Mouse (Mus musculus) mesoderm, embryonic 11.5 days (tissue): ENCODE data around the gene Fkbp6.
A peak's percentile ranks its signal among the peaks of the same experiment; 100 is the strongest.

ENCODE experiments used
- DNase-seq: peaks from one replicate; pipeline ENCODE4 v3.0.0-alpha.2; 2012; ENCODE audit warnings: low read depth, low spot score

Fkbp6 gene

DNA sequence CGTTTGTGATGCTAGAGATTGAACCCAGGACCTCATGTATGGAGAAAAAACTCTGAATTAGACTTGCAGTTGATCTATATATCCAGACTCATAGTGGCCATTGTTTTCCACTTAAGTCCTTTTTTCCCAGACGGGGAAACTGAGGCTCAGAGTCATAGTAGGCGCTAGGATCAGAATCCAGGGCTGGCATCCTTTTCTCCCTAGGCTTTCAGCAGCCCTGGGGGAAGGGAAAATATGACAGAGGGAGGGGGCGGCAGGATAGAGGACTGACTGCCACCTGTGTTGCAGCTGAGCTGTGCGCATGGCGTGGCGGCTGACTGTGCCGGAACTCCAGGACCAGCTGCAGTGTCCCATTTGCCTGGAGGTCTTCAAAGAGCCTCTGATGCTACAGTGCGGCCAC lies 3.2 kb upstream of the Fkbp6 start, which contains the start of gene Trim50:
Gene Trim50 (plus strand): TSS at position 301 of the 400 bp plus-strand sequence.
- no peak for DNase-seq

GRCm38 (mm10) chr5:135351606-135352005 lies 1.8 kb upstream of the Fkbp6 start:
- no peak for DNase-seq

DNA sequence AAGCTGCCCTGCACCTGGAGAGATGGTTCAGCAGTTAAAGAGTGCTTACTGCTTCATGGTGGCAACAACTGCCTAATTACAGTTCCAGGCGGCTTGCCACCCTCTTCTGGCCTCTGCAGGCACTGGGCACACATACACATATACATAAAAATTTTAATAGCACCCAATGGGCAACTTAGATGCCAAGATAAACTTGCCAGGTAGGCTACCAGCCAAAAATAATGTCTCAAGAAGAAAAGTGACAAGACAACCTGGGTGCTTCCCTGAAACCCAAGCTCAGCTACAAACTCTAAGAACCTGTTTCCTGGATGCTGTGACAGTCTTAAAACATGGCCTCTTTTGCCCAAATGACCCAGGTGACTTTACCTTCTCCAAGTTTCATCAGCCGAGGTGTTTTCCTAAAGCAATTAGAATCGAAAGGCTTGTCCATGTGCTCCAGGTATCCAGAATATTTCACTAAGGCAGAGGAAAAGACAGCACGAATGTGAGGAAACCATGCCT lies 2.3 kb downstream of the Fkbp6 start:
- no peak for DNase-seq

GRCm38 (mm10) chr5:135346430-135346829 lies 3.4 kb downstream of the Fkbp6 start:
- no peak for DNase-seq

GRCm38 (mm10) chr5:135345989-135346388 lies 3.9 kb downstream of the Fkbp6 start:
- DNase-seq, result no peak

DNA sequence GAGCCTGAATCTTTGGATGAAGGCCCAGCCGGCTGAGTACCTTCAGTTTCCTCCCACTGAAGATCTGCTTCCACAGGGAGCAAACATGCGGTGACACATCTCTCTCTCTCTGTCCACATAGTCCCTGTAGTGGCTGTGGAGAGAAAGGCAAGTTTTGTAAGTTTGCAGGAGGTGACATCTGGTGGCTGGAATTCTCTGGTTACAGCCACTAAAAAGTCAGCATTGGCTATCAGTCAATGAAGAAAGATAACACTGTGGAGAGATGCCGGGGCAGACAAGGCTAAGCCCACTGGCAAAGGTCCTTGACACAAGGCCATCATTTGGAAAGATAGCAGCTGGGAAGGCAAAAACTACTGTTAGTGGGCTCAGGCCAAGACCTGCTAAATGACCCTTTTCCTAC lies 12.3 kb downstream of the Fkbp6 start:
- no peak for DNase-seq

GRCm38 (mm10) chr5:135331161-135331560 lies 18.7 kb downstream of the Fkbp6 start:
- no peak for DNase-seq

DNA sequence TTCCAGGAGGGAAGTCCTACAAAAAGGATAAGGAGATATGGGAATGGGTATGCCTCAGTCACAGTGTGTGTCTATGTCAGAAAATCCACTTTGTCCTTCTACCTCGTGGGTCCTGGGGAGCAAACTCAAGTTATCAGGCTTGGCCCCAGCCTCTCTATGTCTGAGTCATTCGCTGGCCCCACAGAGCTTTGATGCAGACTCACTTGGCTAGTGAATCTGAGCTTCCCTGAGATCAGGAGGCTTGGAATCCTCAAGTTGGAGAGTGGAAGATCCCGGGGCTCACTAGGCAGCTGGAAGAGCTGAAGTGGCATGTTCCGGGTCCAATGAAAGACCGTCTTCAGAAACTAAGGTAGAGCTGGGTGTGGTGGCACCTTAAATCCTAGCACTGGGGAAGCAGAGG lies 19.6 kb downstream of the Fkbp6 start:
- DNase-seq, result no peak

- DNase-seq, result no peak
These were observed 20.4 kb downstream of the Fkbp6 start for GRCm38 (mm10) chr5:135329471-135329870.

- DNase-seq, result no peak
These were observed 23.7 kb downstream of the Fkbp6 start for GRCm38 (mm10) chr5:135326121-135326659.

DNA sequence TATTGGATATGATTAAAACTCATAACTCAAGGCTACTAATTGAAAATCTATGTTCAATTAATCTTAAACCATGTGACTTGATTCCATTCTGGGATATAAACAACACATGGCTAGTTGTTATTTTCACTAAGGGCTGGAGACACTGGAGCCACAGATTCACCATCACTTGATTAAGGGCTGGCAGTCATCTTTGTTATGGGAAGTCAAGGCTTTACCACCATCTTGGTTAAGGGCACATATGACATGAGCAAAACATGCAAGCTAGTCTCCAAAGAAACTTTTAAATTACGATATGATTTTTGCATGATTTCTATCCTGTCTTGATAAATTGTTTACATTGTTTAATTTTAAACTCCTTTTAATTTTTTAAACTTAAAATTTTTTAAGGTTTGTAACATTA lies 27.6 kb downstream of the Fkbp6 start:
- no peak for DNase-seq

DNA sequence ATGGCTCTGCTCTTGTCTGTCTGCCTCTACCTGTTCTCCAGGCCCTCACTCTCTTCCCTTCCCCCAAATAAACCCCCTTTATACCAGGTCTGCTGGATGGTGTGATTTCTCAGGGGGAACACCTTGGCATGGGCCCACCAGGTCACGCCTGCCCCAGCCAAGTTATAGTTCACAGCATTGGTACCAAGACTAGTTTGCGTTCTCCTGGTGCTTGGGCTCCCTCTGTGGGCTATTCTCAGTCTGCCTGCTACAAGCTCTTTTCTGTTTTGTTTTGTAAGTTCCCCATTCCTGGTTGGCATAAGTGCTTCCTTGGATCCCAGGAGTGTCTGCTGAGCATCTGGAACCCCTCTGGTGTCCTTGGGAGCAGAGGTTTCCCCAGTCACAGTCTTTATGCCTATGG lies 30.0 kb downstream of the Fkbp6 start:
- no peak for DNase-seq

DNA sequence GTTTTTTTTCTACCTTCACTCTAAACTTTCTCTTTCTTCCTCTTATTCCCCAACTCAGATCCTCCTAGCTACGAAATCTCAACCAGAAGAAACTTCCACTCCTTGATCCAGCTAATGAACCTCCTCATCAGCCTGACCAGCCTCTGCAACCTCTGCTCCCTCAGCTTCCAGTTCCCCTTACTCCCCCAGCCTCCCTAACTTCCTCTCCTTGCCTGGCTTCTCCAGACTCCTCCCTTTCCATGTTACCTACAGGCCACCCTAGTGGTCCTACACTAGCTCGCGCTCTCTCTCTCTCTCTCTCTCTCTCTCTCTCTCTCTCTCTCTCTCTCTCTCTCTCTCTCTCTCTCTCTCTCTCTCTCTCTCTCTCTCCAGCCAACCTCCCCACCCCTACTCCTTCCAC lies 33.7 kb downstream of the Fkbp6 start:
- no peak for DNase-seq

- DNase-seq, result no peak
These were observed 43.4 kb downstream of the Fkbp6 start for GRCm38 (mm10) chr5:135306321-135306965.

DNA sequence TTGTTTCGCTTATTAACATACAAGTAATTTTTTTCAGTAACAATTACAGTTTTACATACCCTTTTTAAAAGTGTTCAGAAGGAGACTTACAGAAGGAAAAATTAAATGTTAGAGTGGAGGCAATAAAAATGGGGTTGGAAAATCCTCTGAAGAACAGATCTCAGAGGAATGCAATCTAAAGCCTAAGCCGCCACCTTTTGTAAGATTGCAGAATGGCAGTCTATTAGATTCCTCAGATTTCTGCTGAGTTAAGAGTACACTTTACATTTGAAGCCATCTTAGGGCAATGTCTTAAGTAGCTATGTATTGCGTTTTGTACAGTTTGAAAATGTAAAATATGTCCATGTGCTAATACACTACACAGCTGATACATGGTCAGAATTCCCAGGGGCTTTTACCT lies 47.4 kb downstream of the Fkbp6 start:
- no peak for DNase-seq

- DNase-seq, result no peak
These were observed 47.9 kb downstream of the Fkbp6 start for GRCm38 (mm10) chr5:135301916-135302315.

DNA sequence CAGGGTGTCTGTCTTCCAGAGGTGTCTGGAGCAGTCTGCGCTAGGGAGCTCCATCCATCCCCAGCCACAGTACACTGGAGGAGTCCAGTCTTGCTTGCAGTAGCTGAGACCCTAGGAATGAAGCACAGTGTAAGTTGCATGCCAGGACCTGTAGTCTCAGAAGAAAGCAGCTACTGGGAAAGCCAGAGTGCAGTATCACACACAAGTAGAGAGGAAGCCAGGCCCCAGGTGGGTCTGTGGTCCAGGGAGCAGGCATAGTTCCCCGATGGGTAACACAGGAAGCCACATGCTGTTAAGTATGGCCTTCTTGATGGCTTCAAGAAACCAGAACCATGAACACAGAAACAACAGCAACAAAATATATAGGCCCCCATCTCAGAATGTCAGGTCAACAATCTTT lies 57.8 kb downstream of the Fkbp6 start:
- DNase-seq, result no peak

DNA sequence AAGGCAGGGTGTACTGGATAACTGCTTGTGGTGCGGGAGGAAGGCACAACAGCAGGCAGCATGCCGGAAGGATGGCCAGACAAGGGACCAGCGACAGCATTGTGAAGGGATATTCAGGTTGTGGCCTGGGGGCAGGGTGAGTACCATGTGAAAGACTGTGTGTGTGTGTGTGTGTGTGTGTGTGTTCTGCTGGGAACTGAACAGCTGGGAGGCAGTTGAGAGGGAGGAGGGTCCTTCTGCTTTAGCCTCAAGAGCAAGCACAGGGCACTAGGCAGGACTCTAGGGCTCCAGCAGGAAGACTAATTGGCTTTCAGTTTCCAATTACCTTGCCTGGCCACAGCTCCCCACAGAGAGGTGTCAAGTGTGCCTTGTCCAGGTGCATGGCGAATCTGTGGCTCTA lies 58.7 kb downstream of the Fkbp6 start:
- no peak for DNase-seq

- DNase-seq, result no peak
These were observed 59.1 kb downstream of the Fkbp6 start for GRCm38 (mm10) chr5:135290703-135291102.

- no peak for DNase-seq
These were observed 62.9 kb downstream of the Fkbp6 start for GRCm38 (mm10) chr5:135286926-135287325.

DNA sequence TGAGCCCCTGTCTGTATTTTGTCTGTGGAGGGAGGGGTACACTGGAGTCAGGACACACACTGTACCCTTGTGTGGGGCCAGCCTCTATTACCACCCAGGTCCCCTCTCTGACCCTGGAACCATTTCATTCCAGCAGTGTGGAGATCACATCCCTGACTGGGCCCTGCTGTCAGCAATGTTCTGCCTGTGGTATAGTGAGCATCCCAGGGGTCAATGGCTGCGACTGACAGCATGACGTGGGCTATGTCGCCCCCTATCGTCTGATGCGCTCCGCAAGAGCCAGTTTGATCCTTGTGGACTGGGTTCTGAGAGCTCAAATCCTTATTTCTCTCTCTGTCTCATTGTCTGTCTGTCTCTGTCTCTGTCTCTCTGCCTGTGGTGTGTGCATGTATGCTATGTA lies 63.7 kb downstream of the Fkbp6 start:
- DNase-seq, result peak; percentile 85

- no peak for DNase-seq
These were observed 64.6 kb downstream of the Fkbp6 start for GRCm38 (mm10) chr5:135285211-135285610.

DNA sequence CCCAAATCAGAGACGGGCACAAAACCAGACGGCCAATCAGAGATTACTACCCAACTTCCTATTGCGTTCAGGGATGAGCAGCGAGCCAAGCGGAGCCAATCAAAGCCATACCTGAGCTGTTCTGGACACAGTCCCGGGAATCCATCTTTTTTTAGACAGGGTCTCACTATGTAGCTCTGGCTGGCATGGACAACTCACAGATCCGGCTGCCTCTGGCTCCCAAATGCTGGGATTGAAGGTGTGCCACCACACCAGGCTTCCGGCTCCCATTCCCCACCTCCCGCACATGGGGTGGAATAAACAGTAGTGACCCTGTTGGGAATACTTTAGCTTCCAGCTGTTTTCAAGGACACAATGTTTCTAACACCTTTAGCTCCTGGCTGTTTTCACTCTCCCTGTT lies 69.6 kb downstream of the Fkbp6 start:
- DNase-seq, result no peak

- no peak for DNase-seq
These were observed 73.2 kb downstream of the Fkbp6 start for GRCm38 (mm10) chr5:135276597-135276996.
